Mouse (Mus musculus) layer of hippocampus, adult 11-12 months (tissue): ENCODE data around the gene Pigu.

ENCODE experiments used
- DNase-seq: peaks from one replicate; pipeline ENCODE4 v3.0.0; 2022; ENCODE audit warnings: low spot score

Pigu gene

GRCm38 (mm10) chr2:155287456-155288250 lies 69.6 kb downstream of the Pigu start:
- DNase-seq: no peak

GRCm38 (mm10) chr2:155285744-155286143 lies 71.5 kb downstream of the Pigu start:
- no peak for DNase-seq

- no peak for DNase-seq
These were observed 72.6 kb downstream of the Pigu start for GRCm38 (mm10) chr2:155284647-155285046.

- DNase-seq: no peak
These were observed 73.4 kb downstream of the Pigu start for GRCm38 (mm10) chr2:155283793-155284192.

GRCm38 (mm10) chr2:155280116-155280515 lies 77.1 kb downstream of the Pigu start:
- no peak for DNase-seq

- DNase-seq: no peak
These were observed 78.1 kb downstream of the Pigu start for GRCm38 (mm10) chr2:155279163-155279562.

- DNase-seq: no peak
These were observed 78.9 kb downstream of the Pigu start for GRCm38 (mm10) chr2:155278361-155278760.

GRCm38 (mm10) chr2:155277721-155278120 lies 79.5 kb downstream of the Pigu start:
- DNase-seq: no peak

- DNase-seq: peak; percentile 59
These were observed 80.5 kb downstream of the Pigu start for GRCm38 (mm10) chr2:155276621-155277175.

GRCm38 (mm10) chr2:155276195-155276594 lies 81.0 kb downstream of the Pigu start, which contains the start of gene Map1lc3a:
Gene Map1lc3a (plus strand): TSS chr2:155276297.
- peak; percentile 98 for DNase-seq

GRCm38 (mm10) chr2:155273603-155274002 lies 83.6 kb downstream of the Pigu start:
- DNase-seq: no peak

- no peak for DNase-seq
These were observed 84.6 kb downstream of the Pigu start for GRCm38 (mm10) chr2:155272396-155273170.

GRCm38 (mm10) chr2:155271957-155272356 lies 85.3 kb downstream of the Pigu start:
- no peak for DNase-seq

- no peak for DNase-seq
These were observed 90.3 kb downstream of the Pigu start for GRCm38 (mm10) chr2:155266896-155267295.

- no peak for DNase-seq
These were observed 91.7 kb downstream of the Pigu start for GRCm38 (mm10) chr2:155265526-155265925.

GRCm38 (mm10) chr2:155249588-155249987 lies 107.6 kb downstream of the Pigu start:
- DNase-seq: no peak

- DNase-seq: no peak
These were observed 108.5 kb downstream of the Pigu start for GRCm38 (mm10) chr2:155248718-155249117.

GRCm38 (mm10) chr2:155248206-155248605 lies 109.0 kb downstream of the Pigu start:
- no peak for DNase-seq

- no peak for DNase-seq
These were observed 111.0 kb downstream of the Pigu start for GRCm38 (mm10) chr2:155246231-155246630.

- DNase-seq: no peak
These were observed 114.9 kb downstream of the Pigu start for GRCm38 (mm10) chr2:155242296-155242855.

GRCm38 (mm10) chr2:155240915-155241314 lies 116.3 kb downstream of the Pigu start:
- DNase-seq: no peak

- DNase-seq: no peak
These were observed 120.0 kb downstream of the Pigu start for GRCm38 (mm10) chr2:155237276-155237675.
